9 mouse cellular contexts compared by ENCODE assay signal in genomic region chr8:120230081-120230480, GRCm38 (mm10). TPM values are rescaled to one million over a fixed set of nuclear protein-coding genes. Genes with fewer than 3 reads are reported as not detected.
DNase-seq lines count a peak whose midpoint lies in the region; ATAC-seq and TF ChIP-seq lines count a peak whose summit lies in the region.
"Had no signal": no experiment of that assay in that cellular context is flagged by ENCODE, and none has a peak within 500 bp of the region (broad histone marks: within the 10 kb centered on the region; RNA-seq: fewer than 3 reads in every experiment).

No protein-coding gene starts in this region.

- intact Hi-C loops in left cerebral cortex, postnatal 10 days (cut with DNase I), result no loop called here

- no peak for TF ChIP-seq POLR2A in small intestine, adult 2 months (IDR thresholded peaks at IDR 0.05; ENCODE audit: low read depth, low read length)

- peaks cover 31% of the 10 kb centered on the region for H3K27me3 ChIP-seq in lung, embryonic 15.5 days
- H3K27me3 ChIP-seq in forebrain, embryonic 10.5 days (ENCODE audit: poor library complexity, severe bottlenecking), result peaks cover 82% of the 10 kb centered on the region
- no peaks in the 10 kb centered on the region for H3K27me3 ChIP-seq in limb, embryonic 11.5 days (ENCODE audit: control insufficient read depth, insufficient read depth, low read length)
- H3K27me3 ChIP-seq in small intestine, adult 2 months (ENCODE audit: control insufficient read depth, insufficient read depth, low read length), result peaks cover 22% of the 10 kb centered on the region

- no peak for DNase-seq in lung, postnatal 14 days
- DNase-seq in forebrain, embryonic 10.5 days (ENCODE audit: extremely low spot score, low spot score), result peak; percentile 34
- no peak for DNase-seq in limb, embryonic 11.5 days (ENCODE audit: low spot score)
- no peak for DNase-seq in adipocyte (ENCODE audit: low spot score)
- DNase-seq in left cerebral cortex, postnatal 10 days (ENCODE audit: extremely low spot score in 1 of 2, low spot score in 2 of 2), result no peak

- H3K9me3 ChIP-seq in lung, embryonic 15.5 days, result no peaks in the 10 kb centered on the region
- no peaks in the 10 kb centered on the region for H3K9me3 ChIP-seq in forebrain, embryonic 10.5 days
- no peaks in the 10 kb centered on the region for H3K9me3 ChIP-seq in limb, embryonic 11.5 days (ENCODE audit: control insufficient read depth, low read length)

- peak overlapping the region; percentile 55 for H3K9ac ChIP-seq in lung, embryonic 15.5 days
- peak overlapping the region; percentile 77 for H3K9ac ChIP-seq in limb, embryonic 11.5 days (ENCODE audit: low read length)

- WGBS in lung, embryonic 15.5 days, result 14% methylated on average over 22 of the region's 22 CpGs
- WGBS in forebrain, embryonic 10.5 days, result 10% methylated on average over 22 of the region's 22 CpGs
- 6% methylated on average over 22 of the region's 22 CpGs for WGBS in limb, embryonic 11.5 days
- WGBS in small intestine, adult 2 months, result 57% methylated on average over 22 of the region's 22 CpGs

- H3K4me1 ChIP-seq in lung, embryonic 15.5 days, result peaks cover 81% of the 10 kb centered on the region
- peaks cover 95% of the 10 kb centered on the region for H3K4me1 ChIP-seq in forebrain, embryonic 10.5 days
- H3K4me1 ChIP-seq in limb, embryonic 11.5 days (ENCODE audit: control insufficient read depth, insufficient read depth, low read length), result peaks cover 83% of the 10 kb centered on the region
- H3K4me1 ChIP-seq in small intestine, adult 2 months (ENCODE audit: control insufficient read depth, insufficient read depth, insufficient read length, low read length), result peaks cover 6% of the 10 kb centered on the region

- no peaks in the 10 kb centered on the region for H3K36me3 ChIP-seq in lung, embryonic 15.5 days
- H3K36me3 ChIP-seq in forebrain, embryonic 10.5 days (replicated peaks), result peaks cover 10% of the 10 kb centered on the region
- no peaks in the 10 kb centered on the region for H3K36me3 ChIP-seq in limb, embryonic 11.5 days (ENCODE audit: control insufficient read depth, insufficient read depth, low read length)
- H3K36me3 ChIP-seq in small intestine, adult 2 months (ENCODE audit: control insufficient read depth, insufficient read depth, low read length), result no peaks in the 10 kb centered on the region

- H3K4me2 ChIP-seq in lung, embryonic 15.5 days, result peak overlapping the region; percentile 98
- H3K4me2 ChIP-seq in limb, embryonic 11.5 days (ENCODE audit: low read depth, severe bottlenecking), result peak overlapping the region; percentile 99

- no peak for ATAC-seq in lung, embryonic 15.5 days (ENCODE audit: borderline replicate concordance, extremely low read depth, low FRiP score, low TSS enrichment)
- no peak for ATAC-seq in limb, embryonic 11.5 days (ENCODE audit: insufficient number of reproducible peaks, low FRiP score, low TSS enrichment, low read depth)
- ATAC-seq in inflammation-experienced regulatory T-cells, adult 6 months, result no peak

- H3K4me3 ChIP-seq in lung, embryonic 15.5 days, result peak overlapping the region; percentile 64
- H3K4me3 ChIP-seq in forebrain, embryonic 10.5 days, result peak overlapping the region; percentile 69
- peak overlapping the region; percentile 67 for H3K4me3 ChIP-seq in limb, embryonic 11.5 days (ENCODE audit: low read depth, low read length)
- peak overlapping the region; percentile 67 for H3K4me3 ChIP-seq in small intestine, adult 2 months (ENCODE audit: low read depth, low read length)

- TF ChIP-seq CTCF in small intestine, adult 2 months (IDR thresholded peaks at IDR 0.05; ENCODE audit: extremely low read depth, insufficient read length, insufficient replicate concordance, low read depth, low read length), result no peak

- no peak overlapping the region; the same call in 1 of the 2 replicates for H3K27ac ChIP-seq in lung, embryonic 15.5 days
- peak overlapping the region; percentile 86 for H3K27ac ChIP-seq in forebrain, embryonic 10.5 days
- no peak overlapping the region for H3K27ac ChIP-seq in limb, embryonic 11.5 days (replicated peaks; ENCODE audit: low read depth, low read length)
- H3K27ac ChIP-seq in small intestine, adult 2 months (ENCODE audit: insufficient read depth, low read depth, low read length), result no peak overlapping the region

RNA-seq across cellular contexts. Expression of gene Gse1, which starts 1.8 kb away (rescaled TPM):
- polyA plus RNA-seq in lung, embryonic 15.5 days (2015; fragmentation: Nextera tagmentation; extraction: Ambion mirVana), result 9.6 and 12.6 TPM in 2 replicates
- polyA plus RNA-seq in forebrain, embryonic 10.5 days (2016; fragmentation: Nextera tagmentation; extraction: Ambion mirVana), result 11.1 and 12.0 TPM in 2 replicates
- polyA plus RNA-seq in limb, embryonic 11.5 days (2014; fragmentation: Nextera tagmentation; extraction: Ambion mirVana), result 6.6 and 8.2 TPM in 2 replicates
- 29.6 and 55.9 TPM in 2 replicates for polyA plus RNA-seq in small intestine, adult 2 months (2012; rRNA removed)
- 1 to 10 TPM; 2.0 to 4.0 (median 3.2) TPM for polyA plus RNA-seq in inflammation-experienced regulatory T-cells, adult 6 months (2017; shearing (Covaris generic))
- total RNA-seq in left cerebral cortex, postnatal 10 days (2021), result 10 to 100 TPM; 41.7 to 45.3 TPM

RNA-seq across cellular contexts. Expression of gene Fam92b, which starts 52.8 kb away (rescaled TPM):
- polyA plus RNA-seq in lung, embryonic 15.5 days (2015; fragmentation: Nextera tagmentation; extraction: Ambion mirVana), result 1.1 and 1.4 TPM in 2 replicates
- 2.0 TPM in 2 replicates for polyA plus RNA-seq in forebrain, embryonic 10.5 days (2016; fragmentation: Nextera tagmentation; extraction: Ambion mirVana)
- 0.16 and 0.27 TPM in 2 replicates for polyA plus RNA-seq in limb, embryonic 11.5 days (2014; fragmentation: Nextera tagmentation; extraction: Ambion mirVana)
- polyA plus RNA-seq in small intestine, adult 2 months (2012; rRNA removed), result not detected in 2 replicates
- polyA plus RNA-seq in inflammation-experienced regulatory T-cells, adult 6 months (2017; shearing (Covaris generic)), result not detected
- under 1 TPM; 0.39 to 0.61 TPM for total RNA-seq in left cerebral cortex, postnatal 10 days (2021)
- total RNA-seq: granulocyte monocyte progenitor cell, adult 5-6 weeks had no signal
